Comparison of ENCODE assay signal across 1 mouse cellular context in the genomic region with DNA sequence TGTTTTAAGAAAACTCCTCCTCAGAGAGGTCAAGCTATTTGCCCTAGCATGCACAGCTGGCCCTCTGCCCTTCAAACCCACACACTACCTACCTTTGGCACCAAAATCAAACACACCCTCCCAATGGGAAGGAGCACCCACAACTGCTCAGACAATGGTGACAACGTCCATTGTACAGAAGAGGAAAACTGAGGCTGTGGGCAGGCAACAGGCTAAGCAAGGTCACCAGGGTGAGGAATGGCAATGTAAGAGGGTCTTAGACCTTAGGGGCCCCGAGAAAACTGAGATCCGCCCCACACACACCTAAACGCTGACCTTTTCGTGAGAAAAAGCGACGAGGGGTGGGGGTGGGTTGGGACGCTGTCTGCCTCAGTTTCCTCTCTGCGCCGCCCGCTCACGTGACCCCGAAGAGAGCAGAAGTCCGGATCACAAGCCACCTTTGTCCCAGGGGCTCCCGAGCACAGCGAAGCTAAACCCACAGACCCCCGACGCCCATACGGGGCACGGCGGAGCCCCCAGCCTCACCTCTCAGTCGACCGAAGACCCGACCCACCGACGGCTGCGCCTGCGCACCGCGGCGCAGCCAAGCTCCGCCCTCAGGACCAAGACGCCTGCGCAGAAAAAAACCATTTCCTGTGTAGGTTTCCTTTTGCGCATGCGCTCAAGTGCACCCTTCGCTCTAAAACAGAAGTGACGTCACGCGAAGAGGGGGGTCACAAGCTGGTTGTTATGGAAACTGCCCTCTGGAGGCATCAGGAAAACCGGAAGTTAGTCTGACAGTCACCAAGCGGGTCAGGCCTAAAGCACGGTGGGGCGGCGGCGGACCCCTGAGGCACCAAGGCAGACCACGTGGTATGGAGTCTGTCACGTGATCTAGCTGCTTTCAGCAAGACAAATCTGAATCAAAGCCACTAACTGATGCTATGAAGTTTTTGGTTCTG.
TF ChIP-seq lines count a peak whose summit lies in the region.

Sgta (minus strand) TSS at position 579 of the 941 bp plus-strand sequence.

TF ChIP-seq in MEL, 35 proteins besides CTCF, POLR2A, EP300 and RAD21 (continued from another document):
- peak; percentile 94 to 97 for TF ChIP-seq USF2 (IDR thresholded peaks at IDR 0.05; ENCODE audit: borderline replicate concordance in 1 of 2, insufficient read depth in 1 of 2, low read depth in 1 of 2, low read length in 2 of 2)
- peak; percentile 67; the same call in 1 of the 2 replicates for TF ChIP-seq POLR2AphosphoS2 (IDR thresholded peaks at IDR 0.05; ENCODE audit: low read length)
- no peak for TF ChIP-seq TAL1 (IDR thresholded peaks at IDR 0.05; ENCODE audit: low read length)
- TF ChIP-seq POLR2AphosphoS5 (IDR thresholded peaks at IDR 0.05; ENCODE audit: borderline replicate concordance, low read depth, low read length), result no peak
- peak; percentile 99 for TF ChIP-seq NRF1 (IDR thresholded peaks at IDR 0.05; ENCODE audit: insufficient read depth, low read depth, low read length, poor library complexity, severe bottlenecking)
- TF ChIP-seq MAX (IDR thresholded peaks at IDR 0.05; ENCODE audit: low read length), result peak; percentile 99
- TF ChIP-seq MYC (IDR thresholded peaks at IDR 0.05; ENCODE audit: low read depth, low read length), result peak; percentile 86
- TF ChIP-seq ZKSCAN1 (IDR thresholded peaks at IDR 0.05; ENCODE audit: low read depth, low read length), result no peak
- peak; percentile 66 for TF ChIP-seq MAZ (IDR thresholded peaks at IDR 0.05; ENCODE audit: low read depth, low read length)
- TF ChIP-seq JUND (IDR thresholded peaks at IDR 0.05; ENCODE audit: low read depth, low read length), result no peak
- no peak for TF ChIP-seq MAFK (IDR thresholded peaks at IDR 0.05; ENCODE audit: borderline replicate concordance, low read depth, low read length)
- peak; percentile 85; the same call in 1 of the 2 replicates for TF ChIP-seq BHLHE40 (IDR thresholded peaks at IDR 0.05; ENCODE audit: borderline replicate concordance, low read depth, low read length)
- TF ChIP-seq ZMIZ1 (IDR thresholded peaks at IDR 0.05; ENCODE audit: low read depth, low read length), result no peak
- peak; percentile 82 for TF ChIP-seq TBP (IDR thresholded peaks at IDR 0.05; ENCODE audit: low read depth, low read length)
- TF ChIP-seq ELF1 (IDR thresholded peaks at IDR 0.05; ENCODE audit: low read depth, low read length), result peak; percentile 92
